Mouse (Mus musculus): ENCODE measurements around the gene Gm10160. TPM values are rescaled to one million over a fixed set of nuclear protein-coding genes. Genes with fewer than 3 reads are reported as not detected.

The Gm10160 gene
- not detected in 3 replicates for total RNA-seq (2017)

DNA sequence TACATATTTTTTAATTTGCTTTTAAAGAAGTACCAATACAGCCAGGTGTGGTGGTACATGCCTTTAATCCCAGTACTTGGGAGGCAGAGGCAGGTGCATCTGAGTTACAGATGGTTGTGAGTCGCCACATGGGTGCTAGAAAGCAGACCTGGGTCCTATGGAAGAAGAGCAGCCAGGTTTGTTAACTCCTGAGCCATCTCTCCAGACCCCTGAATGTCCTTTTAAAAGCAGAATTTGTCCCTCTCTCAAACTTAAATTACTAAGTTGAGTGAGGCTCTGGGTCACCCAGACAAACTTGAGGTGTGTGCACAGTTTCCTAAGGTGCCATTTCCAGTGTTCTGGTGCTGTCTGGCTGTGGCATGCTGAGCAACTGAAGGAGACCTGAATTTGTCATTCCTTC is at the start of gene Gm10160:
TSS of gene Gm10160 (minus strand) at position 101 of the 400 bp plus-strand sequence.
- no peak for ATAC-seq (replicated peaks; ENCODE audit: insufficient number of reproducible peaks, low FRiP score, low TSS enrichment, poor library complexity, severe bottlenecking)

DNA sequence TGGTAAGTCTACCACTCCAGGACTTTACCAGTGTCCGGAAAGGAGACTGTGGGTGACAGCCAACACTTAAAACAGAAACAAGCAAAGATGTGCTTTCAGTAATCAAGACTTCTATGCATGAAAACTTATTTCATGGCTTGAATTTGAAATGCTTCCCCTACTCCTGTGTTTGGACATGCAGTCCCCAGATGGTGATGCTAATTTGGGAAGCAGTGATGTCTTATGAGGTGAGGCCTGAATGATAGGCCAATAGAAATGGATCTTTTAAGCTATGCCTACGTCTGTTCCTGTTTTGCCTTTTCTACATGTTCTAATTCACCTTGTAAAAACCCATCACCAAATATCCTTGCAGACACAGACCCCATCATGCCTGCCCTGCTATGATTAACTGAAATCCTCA is 49.3 kb upstream of the Gm10160 start:
- no peak for ATAC-seq (replicated peaks; ENCODE audit: insufficient number of reproducible peaks, low FRiP score, low TSS enrichment, poor library complexity, severe bottlenecking)

DNA sequence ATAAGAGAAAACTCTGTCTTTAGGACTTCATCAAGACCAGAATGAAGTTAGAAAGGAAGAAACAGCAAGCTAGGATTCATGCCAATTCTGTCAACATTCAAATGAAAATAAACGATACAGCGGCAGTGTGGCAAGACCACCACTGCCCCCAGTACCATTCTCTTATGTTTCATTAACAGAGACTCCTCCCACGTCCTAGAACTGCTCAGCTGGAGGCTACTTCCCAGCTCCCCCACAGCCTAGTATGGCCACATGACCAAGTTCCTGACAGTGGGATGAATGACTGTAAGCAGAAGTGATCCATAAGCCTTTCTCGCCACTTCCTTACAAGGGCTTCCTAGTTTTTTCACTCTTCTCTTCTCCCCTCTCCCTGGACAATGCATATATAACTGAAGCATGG is 48.5 kb upstream of the Gm10160 start:
- ATAC-seq (replicated peaks; ENCODE audit: insufficient number of reproducible peaks, low FRiP score, low TSS enrichment, poor library complexity, severe bottlenecking), result no peak

DNA sequence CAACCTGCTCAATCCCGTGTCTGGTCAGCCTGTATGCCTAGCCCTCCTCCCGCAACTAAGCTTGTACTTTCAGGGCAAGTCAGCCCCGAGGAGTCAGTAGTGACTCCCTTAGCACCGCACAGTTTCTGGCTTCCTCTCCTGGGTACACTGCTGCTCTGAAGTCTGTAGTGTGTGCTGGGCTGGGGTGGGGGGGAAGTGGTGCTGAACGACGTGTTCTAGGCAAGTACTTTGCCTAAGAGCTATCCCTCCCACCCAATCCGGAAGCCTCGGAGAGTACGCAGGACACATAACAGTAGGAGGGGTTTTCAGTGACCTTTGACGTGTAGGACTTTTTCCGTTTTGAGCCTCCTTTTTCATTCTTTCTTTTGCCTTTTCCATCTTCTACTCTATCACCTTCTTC is 43.8 kb upstream of the Gm10160 start:
- ATAC-seq (replicated peaks; ENCODE audit: insufficient number of reproducible peaks, low FRiP score, low TSS enrichment, poor library complexity, severe bottlenecking), result no peak

DNA sequence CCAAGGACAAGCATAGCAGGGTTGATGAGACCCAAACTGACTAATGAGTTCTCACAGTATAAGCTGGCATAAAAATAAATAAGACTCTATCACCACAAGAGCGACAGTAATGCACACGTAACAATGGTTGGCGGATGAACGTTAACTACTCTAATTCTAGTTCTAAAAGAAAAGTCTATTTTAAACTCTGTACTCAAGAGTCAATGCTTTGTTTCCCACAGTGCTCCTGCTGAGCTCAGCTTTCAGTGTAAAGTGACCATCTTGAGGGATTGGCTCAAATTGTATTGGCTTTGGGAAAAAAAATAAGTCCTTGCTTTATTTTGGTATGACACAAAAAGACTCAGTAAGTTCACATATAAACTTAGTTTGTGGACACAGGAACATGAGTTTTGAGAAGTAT is 29.5 kb upstream of the Gm10160 start:
- no peak for ATAC-seq (replicated peaks; ENCODE audit: insufficient number of reproducible peaks, low FRiP score, low TSS enrichment, poor library complexity, severe bottlenecking)

DNA sequence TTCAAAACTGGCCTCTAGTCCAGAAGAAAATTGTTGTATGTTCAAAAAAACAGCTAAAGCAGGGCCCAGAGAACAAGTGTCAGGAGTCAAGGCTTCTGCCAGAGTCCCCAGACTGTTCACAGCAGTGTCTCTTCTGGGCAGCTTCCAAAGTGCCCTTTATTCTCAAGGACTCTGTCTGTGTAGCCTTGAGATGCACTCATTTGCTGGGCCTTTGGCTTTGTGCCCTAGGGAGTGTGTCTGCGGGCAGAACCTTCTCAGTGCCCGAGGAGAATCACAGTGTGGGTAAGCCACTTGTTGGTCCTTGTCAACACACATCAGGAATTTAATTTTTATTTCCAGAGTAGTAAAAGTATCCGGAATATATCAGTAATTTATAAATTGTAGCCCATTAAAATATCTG is 26.0 kb upstream of the Gm10160 start:
- no peak for ATAC-seq (replicated peaks; ENCODE audit: insufficient number of reproducible peaks, low FRiP score, low TSS enrichment, poor library complexity, severe bottlenecking)

DNA sequence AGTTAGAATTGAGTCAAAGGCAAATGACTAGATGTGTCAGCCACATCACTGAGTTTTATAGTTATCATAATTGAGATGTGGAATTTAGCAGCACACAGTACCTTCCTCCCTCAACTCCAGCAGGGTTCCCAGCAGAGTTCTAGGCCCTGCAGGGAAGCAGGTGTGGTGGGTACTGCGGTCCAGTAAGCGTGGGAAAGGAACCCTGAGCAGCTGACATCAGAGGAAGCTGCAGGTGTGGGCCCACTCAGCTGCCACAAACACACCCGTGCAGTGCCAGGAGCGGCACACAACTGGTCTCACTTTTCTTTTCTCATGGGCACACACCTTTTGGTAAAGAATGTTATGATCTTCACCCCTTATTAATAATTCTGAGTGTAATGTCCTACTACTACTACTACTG is 25.2 kb upstream of the Gm10160 start:
- no peak for ATAC-seq (replicated peaks; ENCODE audit: insufficient number of reproducible peaks, low FRiP score, low TSS enrichment, poor library complexity, severe bottlenecking)

DNA sequence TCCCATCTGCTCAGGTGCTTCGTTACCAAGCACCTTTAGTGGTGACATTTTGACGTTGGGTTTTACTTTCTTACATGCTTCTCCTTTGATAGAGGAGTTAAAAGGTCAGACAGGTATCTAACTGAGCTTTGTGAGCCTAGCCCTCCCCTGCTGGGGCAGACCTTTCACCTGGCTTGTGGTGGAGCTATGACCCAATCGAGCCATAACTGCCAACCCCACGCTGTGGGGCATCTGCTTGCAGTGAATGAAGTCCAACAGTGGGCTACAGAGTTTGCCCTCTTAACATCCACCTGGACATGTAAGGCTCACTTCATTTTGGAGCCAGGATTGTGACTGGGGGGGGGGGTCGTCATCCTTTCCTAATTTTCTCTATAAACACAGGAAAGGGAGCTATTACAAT is 24.7 kb upstream of the Gm10160 start:
- no peak for ATAC-seq (replicated peaks; ENCODE audit: insufficient number of reproducible peaks, low FRiP score, low TSS enrichment, poor library complexity, severe bottlenecking)

DNA sequence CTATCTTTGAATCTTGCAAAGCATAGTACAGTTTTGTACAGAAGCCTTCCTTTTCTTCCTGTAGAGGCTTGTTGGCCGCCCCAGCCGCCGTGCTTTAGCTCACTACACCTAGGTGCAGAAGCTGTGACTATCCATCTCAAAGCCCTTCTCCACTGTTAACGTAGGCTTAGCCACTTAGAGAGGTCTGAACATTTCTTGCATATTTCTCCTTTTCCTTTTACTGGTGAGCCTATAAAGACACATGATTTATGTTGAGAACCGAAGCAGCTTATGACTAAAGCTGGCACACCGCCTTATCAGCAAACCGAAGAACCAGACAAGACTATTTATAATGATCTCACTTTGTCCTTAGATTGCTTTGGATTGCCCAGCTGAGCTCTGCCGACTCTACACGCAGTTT is 19.8 kb upstream of the Gm10160 start:
- no peak for ATAC-seq (replicated peaks; ENCODE audit: insufficient number of reproducible peaks, low FRiP score, low TSS enrichment, poor library complexity, severe bottlenecking)

DNA sequence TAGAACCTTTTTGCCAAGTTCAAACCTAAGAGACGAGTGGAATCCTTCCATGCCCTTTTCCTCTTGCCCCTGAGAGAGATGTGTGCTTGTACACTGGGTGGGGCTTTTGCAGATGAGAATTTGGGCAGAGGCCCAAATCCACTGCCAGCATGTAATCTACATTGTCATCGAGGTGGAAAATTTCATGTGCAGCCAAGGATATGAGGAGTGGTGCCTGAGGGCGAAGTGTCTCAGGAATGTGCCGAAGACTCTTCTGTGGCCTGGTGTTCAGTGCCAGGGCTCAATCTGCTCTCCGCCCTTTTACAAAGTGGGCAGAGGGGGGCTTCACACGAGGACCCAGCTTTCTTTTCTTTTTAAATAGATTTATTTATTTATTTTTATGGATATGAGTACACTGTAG is 19.0 kb upstream of the Gm10160 start:
- ATAC-seq (replicated peaks; ENCODE audit: insufficient number of reproducible peaks, low FRiP score, low TSS enrichment, poor library complexity, severe bottlenecking), result no peak

DNA sequence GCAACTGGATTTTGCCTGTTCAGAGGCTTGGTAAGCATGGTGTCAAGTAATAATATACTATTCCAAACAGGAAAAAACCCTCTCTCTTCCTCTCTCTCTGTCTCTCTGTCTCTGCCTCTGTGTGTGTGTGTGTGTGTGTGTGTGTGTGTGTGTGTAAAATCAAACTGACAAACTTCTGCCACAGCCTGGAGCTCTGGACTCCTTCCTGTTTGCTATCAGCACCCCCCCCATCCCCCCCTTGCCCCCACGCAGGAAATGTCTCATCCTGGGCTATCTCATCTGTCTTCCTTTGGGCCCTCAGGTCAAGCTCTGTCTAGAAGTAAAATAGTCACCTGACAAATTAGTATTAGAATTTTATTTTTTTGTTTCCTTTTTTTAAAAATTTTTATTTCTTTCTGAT is 18.2 kb upstream of the Gm10160 start:
- no peak for ATAC-seq (replicated peaks; ENCODE audit: insufficient number of reproducible peaks, low FRiP score, low TSS enrichment, poor library complexity, severe bottlenecking)

DNA sequence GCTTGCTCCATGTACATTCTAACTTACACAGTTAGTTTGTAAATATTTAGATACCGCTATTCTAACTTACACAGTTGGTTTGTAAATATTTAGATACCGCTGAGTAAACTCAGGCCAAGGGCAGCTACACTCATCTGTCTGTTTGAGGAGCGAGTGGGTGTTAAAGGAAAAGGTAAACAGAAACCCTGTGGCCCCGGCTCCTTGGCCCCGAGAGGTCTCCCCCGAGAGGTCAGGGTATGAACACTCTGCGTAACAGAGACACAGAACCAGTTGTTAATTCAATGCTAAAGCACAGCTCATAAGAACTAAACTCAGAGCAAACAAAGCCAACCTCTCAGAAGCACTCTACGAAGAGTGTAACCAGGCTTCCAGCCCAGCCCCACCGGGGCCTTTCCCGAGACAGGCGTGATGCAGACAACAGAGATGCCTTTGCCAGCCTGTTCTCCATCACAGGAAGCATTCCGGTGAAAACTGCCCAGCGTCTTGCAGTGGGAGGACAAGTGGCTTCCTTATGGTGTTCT is 17.0 kb upstream of the Gm10160 start:
- ATAC-seq (replicated peaks; ENCODE audit: insufficient number of reproducible peaks, low FRiP score, low TSS enrichment, poor library complexity, severe bottlenecking), result no peak

DNA sequence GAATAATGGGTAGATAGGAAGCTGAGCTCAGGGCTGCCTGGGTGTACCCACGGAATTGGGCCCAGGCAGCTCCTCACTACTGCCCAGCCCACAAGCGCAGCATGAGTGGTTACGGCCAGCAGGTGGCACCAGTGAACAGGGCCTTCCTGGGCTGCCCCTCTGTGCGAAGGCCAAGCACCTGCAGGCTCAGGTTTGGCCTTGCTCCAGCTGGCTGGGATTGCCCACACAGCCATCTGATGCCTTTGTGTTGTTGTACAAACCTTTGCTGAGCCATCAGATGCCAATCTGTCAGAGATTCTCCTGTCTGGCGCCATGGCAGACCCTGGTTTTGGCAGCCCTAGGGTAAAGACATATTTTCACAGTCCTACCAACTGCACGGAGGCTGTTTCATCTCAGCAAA is 12.6 kb upstream of the Gm10160 start:
- peak; percentile 70 for ATAC-seq (replicated peaks; ENCODE audit: insufficient number of reproducible peaks, low FRiP score, low TSS enrichment, poor library complexity, severe bottlenecking)

DNA sequence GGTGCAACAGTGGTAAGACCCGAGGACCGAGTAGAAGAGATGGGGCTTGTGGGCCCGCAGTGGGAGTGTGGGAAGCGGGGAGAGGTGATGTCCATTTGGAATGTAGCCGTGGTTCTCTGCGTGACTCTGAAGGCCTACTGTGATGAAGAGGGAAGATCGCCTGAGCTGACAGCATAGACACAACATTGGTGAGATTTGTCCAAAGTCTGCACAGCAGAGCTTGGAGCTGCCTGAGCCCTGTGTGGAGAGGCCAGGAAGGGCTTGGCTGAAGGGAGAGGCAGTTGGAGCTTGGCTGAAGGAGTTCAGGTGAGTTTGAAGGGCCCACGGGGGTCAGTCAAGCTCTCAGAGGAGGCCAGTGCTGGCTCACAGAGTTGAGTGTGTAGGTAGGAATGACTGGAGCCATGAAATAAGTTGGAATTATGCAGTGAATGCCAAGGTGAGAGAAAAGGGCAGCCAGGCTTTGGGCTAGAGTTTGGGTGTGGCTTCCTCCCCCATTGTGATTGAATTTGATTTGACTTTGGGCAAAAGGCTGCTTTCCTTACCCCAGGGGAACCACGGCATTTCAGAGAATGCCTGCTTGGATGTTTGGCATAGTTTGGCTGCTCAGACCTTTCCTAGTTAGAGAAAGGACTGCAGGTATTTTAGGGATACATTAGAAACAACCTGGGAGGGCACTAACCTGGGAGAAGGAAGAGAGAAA is 11.8 kb upstream of the Gm10160 start:
- no peak for ATAC-seq (replicated peaks; ENCODE audit: insufficient number of reproducible peaks, low FRiP score, low TSS enrichment, poor library complexity, severe bottlenecking)

DNA sequence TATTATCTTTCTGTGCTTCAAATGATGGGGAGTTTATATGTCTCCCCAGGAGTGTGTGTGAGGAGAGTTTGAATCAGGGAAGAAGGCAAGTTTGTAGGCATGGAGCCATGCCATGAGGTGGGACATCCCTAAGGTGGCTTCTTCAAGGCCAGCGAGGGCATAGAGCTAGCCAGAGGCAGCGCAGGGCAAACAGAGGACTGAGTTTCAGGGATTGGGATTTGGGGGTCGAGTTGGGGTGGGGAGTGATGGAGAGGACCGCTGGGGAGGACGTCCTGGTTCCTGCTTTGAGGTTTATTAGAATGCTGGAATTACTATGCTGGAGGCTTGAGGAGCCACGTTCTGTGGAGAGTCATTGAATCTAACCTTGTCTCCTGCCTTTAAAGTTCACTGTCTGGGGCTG is 10.3 kb upstream of the Gm10160 start:
- no peak for ATAC-seq (replicated peaks; ENCODE audit: insufficient number of reproducible peaks, low FRiP score, low TSS enrichment, poor library complexity, severe bottlenecking)

DNA sequence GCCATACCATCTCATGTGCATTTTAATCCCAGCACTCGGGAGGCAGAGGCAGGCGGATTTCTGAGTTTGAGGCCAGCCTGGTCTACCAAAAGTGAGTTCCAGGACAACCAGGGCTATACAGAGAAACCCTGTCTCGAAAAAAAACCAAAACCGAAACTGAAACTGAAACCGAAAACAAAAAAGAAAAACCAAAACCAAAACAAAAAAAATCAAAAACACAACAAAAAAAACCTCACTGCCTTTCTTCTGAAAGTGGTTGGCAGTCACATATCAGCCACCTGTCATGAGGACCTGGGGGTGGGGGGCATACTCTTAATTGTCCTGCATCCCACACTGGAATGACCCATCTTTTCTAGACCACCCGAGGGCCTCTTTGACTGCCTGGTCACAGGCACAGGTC is 9.0 kb upstream of the Gm10160 start:
- no peak for ATAC-seq (replicated peaks; ENCODE audit: insufficient number of reproducible peaks, low FRiP score, low TSS enrichment, poor library complexity, severe bottlenecking)

DNA sequence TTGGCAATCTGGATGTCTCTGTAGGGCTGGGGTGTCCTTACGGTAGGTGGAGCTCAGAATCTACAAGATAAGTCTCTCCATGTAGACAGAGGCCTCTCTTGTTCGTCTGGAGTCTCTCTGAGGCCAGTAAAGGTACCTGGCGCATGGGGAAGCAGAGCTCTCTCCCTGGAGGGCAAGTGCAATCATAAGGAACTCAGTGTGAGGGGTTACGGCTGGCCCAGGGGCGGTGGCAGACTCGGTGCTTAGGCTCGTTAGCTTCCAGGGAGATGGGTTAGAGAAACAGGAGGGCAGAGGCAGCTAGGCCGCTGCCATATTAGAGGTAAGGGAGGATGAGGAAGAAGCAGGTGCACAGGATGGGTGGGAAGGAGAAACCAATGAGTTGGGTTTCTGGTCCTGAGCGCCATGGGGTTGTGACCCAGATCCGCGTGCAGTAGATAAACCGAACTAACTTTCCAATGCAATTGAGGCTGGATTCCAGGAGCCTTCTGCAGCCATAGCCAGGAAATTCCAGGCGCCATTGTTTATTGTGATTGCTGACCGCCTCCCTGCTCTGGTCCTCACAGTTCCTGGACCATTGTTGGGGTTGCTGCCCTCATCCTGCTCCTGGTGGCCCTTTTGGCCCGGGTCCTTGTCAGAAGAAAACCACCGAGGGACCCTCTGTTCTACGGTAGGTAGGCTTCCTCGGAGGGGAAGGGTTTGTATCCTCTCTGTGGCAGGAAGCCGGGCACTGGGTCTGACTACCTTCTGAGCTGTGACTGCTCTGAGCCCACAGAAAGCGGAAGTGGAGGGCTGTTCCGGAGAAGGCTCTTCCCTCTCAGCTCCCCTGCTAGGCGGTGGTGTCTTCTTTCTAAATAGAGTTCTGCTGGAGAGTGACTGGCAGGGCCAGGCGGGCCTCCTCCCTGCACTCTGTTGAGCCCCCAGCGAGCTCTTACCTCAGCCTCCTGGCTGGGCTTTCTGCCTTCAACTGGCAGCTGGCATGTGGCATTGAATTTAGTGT is 7.3 kb upstream of the Gm10160 start:
- ATAC-seq (replicated peaks; ENCODE audit: insufficient number of reproducible peaks, low FRiP score, low TSS enrichment, poor library complexity, severe bottlenecking), result peak; percentile 47

DNA sequence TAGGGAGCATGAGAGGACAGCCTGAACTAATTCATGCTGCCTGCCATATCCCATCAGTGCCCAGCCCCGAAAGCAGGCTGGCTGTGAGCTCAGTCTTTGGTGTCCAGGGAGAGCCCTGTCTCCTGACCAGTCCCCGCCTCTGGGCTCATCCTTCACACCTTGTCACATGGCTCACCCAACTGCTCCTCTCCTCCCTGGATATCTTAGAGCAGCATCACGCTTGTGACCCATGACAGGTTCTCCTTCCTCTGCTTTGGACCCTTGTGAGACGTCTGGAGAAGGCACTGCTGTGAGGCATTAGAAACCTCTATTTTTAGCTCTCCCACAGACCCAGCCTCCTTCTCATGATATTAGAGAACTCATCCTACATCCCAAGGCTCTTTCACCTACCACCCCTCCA is 6.3 kb upstream of the Gm10160 start:
- no peak for ATAC-seq (replicated peaks; ENCODE audit: insufficient number of reproducible peaks, low FRiP score, low TSS enrichment, poor library complexity, severe bottlenecking)

DNA sequence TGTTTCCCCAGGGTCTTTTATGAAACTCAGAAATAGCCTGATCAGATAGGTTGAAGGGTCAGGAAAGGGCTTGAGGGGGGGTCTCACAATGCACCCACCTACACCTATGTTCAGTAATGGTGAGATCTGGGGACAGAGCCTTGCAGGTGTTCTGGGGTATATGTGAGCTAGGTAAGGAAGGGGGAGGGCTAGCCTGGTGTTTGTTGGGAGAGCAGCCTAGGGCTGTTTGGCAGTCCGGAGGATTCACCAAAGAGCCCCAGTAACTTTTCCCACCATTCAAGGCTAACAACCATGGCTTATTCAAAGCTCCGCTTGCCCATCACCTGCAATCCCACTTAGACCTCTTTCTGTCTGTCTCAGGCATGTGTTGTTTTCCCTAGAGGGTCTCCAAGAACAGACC is 5.9 kb upstream of the Gm10160 start:
- no peak for ATAC-seq (replicated peaks; ENCODE audit: insufficient number of reproducible peaks, low FRiP score, low TSS enrichment, poor library complexity, severe bottlenecking)

DNA sequence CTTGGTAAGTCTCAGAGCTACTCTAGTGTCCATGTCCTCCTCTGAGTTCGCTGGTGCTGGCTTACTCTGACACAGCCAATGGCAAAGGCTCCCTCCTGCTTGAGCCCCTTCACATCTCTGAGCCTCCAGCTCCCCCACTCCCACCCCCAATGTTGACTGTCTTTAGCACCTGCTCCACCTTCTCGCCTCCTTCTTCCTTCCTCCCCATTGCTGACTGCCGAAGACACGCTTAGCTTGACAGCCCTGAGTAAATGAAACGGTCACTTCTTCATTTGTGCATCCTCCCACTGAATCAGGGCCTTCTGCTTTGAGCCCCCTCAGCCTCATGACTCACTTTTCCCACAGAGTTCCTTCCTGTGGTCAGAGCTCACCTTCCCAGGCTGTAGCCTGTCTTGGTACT is 5.4 kb upstream of the Gm10160 start:
- ATAC-seq (replicated peaks; ENCODE audit: insufficient number of reproducible peaks, low FRiP score, low TSS enrichment, poor library complexity, severe bottlenecking), result 0 out of 2 replicates have a peak, but pooled peaks have one; percentile 0
